Mouse (Mus musculus) heart, postnatal 4 days (tissue): ENCODE measurements around the gene Gadd45gip1. TPM values are rescaled to one million over a fixed set of nuclear protein-coding genes. Genes with fewer than 3 reads are reported as not detected.
A peak's percentile ranks its signal among the peaks of the same experiment; 100 is the strongest.

ENCODE experiments used
- DNase-seq: peaks from one replicate; pipeline ENCODE4 v3.0.0; 2021
- total RNA-seq, 2 experiments: library from RNA; stranded (reverse); gene quantifications; 2 replicates each; pipeline ENCODE4 v1.2.3; 2021

Gene Gadd45gip1
- total RNA-seq = 10 to 100 TPM; 24.2 to 26.2 TPM

GRCm38 (mm10) chr8:84831490-84831889 lies at the start of gene Gadd45gip1:
Gadd45gip1 (plus strand) TSS chr8:84831522.
- DNase-seq = peak; percentile 40

- no peak for DNase-seq
These were observed 49.4 kb upstream of the Gadd45gip1 start for GRCm38 (mm10) chr8:84781686-84782505.

- DNase-seq = no peak
These were observed 48.6 kb upstream of the Gadd45gip1 start for GRCm38 (mm10) chr8:84782680-84783079.

GRCm38 (mm10) chr8:84783198-84783918 lies 48.0 kb upstream of the Gadd45gip1 start:
- DNase-seq = no peak

- DNase-seq = peak; percentile 64
These were observed 47.3 kb upstream of the Gadd45gip1 start for GRCm38 (mm10) chr8:84783919-84784581.

GRCm38 (mm10) chr8:84784681-84785505 lies 46.4 kb upstream of the Gadd45gip1 start:
- DNase-seq = no peak

- DNase-seq = no peak
These were observed 45.9 kb upstream of the Gadd45gip1 start for GRCm38 (mm10) chr8:84785506-84785755.

GRCm38 (mm10) chr8:84785756-84786677 lies 45.3 kb upstream of the Gadd45gip1 start:
- DNase-seq = peak; percentile 83

GRCm38 (mm10) chr8:84786801-84787467 lies 44.4 kb upstream of the Gadd45gip1 start:
- no peak for DNase-seq

- no peak for DNase-seq
These were observed 43.6 kb upstream of the Gadd45gip1 start for GRCm38 (mm10) chr8:84787523-84788302.

- DNase-seq = peak; percentile 81
These were observed 42.4 kb upstream of the Gadd45gip1 start for GRCm38 (mm10) chr8:84788896-84789295.

GRCm38 (mm10) chr8:84789345-84789744 lies 42.0 kb upstream of the Gadd45gip1 start:
- DNase-seq = no peak

GRCm38 (mm10) chr8:84789855-84790486 lies 41.4 kb upstream of the Gadd45gip1 start:
- peak; percentile 37 for DNase-seq

- DNase-seq = no peak
These were observed 40.8 kb upstream of the Gadd45gip1 start for GRCm38 (mm10) chr8:84790537-84790936.

- DNase-seq = no peak
These were observed 38.8 kb upstream of the Gadd45gip1 start for GRCm38 (mm10) chr8:84792429-84792947.

GRCm38 (mm10) chr8:84793134-84793533 lies 38.2 kb upstream of the Gadd45gip1 start:
- no peak for DNase-seq

GRCm38 (mm10) chr8:84793791-84794485 lies 37.4 kb upstream of the Gadd45gip1 start:
- peak; percentile 67 for DNase-seq

GRCm38 (mm10) chr8:84794486-84794885 lies 36.8 kb upstream of the Gadd45gip1 start:
- DNase-seq = peak; percentile 44
